Comparison of ENCODE assay signal across 1 mouse cellular context in genomic region chr11:99574106-99574505, GRCm38 (mm10).
TF ChIP-seq lines count a peak whose summit lies in the region.

No protein-coding gene starts in this region.

TF ChIP-seq in CH12.LX, 34 proteins besides CTCF, POLR2A, EP300 and RAD21 (continued from another document):
- 0 out of 2 replicates have a peak, but pooled peaks have one; percentile 57 for TF ChIP-seq MEF2A (IDR thresholded peaks at IDR 0.05; ENCODE audit: borderline replicate concordance, low read depth, low read length)
- TF ChIP-seq CHD2 (IDR thresholded peaks at IDR 0.05; ENCODE audit: low read length), result no peak
- no peak for TF ChIP-seq JUN (IDR thresholded peaks at IDR 0.05; ENCODE audit: insufficient read depth, low read depth, low read length)
- no peak for TF ChIP-seq E2F4 (IDR thresholded peaks at IDR 0.05; ENCODE audit: insufficient replicate concordance, low read depth, low read length)
- 0 out of 2 replicates have a peak, but pooled peaks have one; percentile 3 for TF ChIP-seq SIN3A (IDR thresholded peaks at IDR 0.05; ENCODE audit: low read length)
- TF ChIP-seq HCFC1 (IDR thresholded peaks at IDR 0.05; ENCODE audit: low read depth, low read length), result peak; percentile 30; the same call in 1 of the 2 replicates
- peak; percentile 55; the same call in 1 of the 2 replicates for TF ChIP-seq ELF1 (IDR thresholded peaks at IDR 0.05; ENCODE audit: low read depth, low read length)
- TF ChIP-seq MAFK (IDR thresholded peaks at IDR 0.05; ENCODE audit: insufficient replicate concordance, low read length), result peak; percentile 57; the same call in 1 of the 2 replicates
- no peak; the same call in 1 of the 2 replicates for TF ChIP-seq JUND (conservative IDR thresholded peaks at IDR 0.05; ENCODE audit: low read depth, low read length)
- peak; percentile 50; the same call in 1 of the 2 replicates for TF ChIP-seq NELFE (IDR thresholded peaks at IDR 0.05; ENCODE audit: low read depth, low read length)
- TF ChIP-seq RCOR1 (conservative IDR thresholded peaks at IDR 0.05; ENCODE audit: low read depth, low read length), result no peak
- peak; percentile 77 for TF ChIP-seq IRF4 (IDR thresholded peaks at IDR 0.05; ENCODE audit: low read depth, low read length)
- TF ChIP-seq MXI1 (IDR thresholded peaks at IDR 0.05; ENCODE audit: low read depth, low read length), result no peak
- no peak for TF ChIP-seq TBP (conservative IDR thresholded peaks at IDR 0.05; ENCODE audit: low read depth, low read length)
- no peak for TF ChIP-seq PAX5 (IDR thresholded peaks at IDR 0.05; ENCODE audit: low read length)
- TF ChIP-seq MAX (IDR thresholded peaks at IDR 0.05; ENCODE audit: low read length), result no peak
- peak; percentile 52; the same call in 1 of the 2 replicates for TF ChIP-seq MYC (IDR thresholded peaks at IDR 0.05; ENCODE audit: low read depth, low read length)
- peak; percentile 97 for TF ChIP-seq SMC3 (IDR thresholded peaks at IDR 0.05; ENCODE audit: low read depth, low read length)
- TF ChIP-seq ZC3H11A (IDR thresholded peaks at IDR 0.05; ENCODE audit: low read depth, low read length), result peak; percentile 53; the same call in 1 of the 2 replicates
TF ChIP-seq in CH12.LX: peak in this region for 13.
